9 mouse cellular contexts compared by ENCODE assay signal in genomic region chr10:98543253-98543997, GRCm38 (mm10).
DNase-seq lines count a peak whose midpoint lies in the region; ATAC-seq lines count a peak whose summit lies in the region.
"Had no signal": no experiment of that assay in that cellular context is flagged by ENCODE, and none has a peak within 500 bp of the region (broad histone marks: within the 10 kb centered on the region; RNA-seq: fewer than 3 reads in every experiment).

No protein-coding gene starts in this region.

- H3K27me3 ChIP-seq in kidney, embryonic 15.5 days, result no peaks in the 10 kb centered on the region
- no peaks in the 10 kb centered on the region for H3K27me3 ChIP-seq in hindbrain, embryonic 16.5 days (replicated peaks; ENCODE audit: control insufficient read depth, insufficient read depth, low read length)

- DNase-seq in kidney, postnatal 4 days, result no peak
- peak; percentile 57 for DNase-seq in embryo, embryonic 10.5 days (ENCODE audit: low spot score)
- DNase-seq in retina, embryonic 14.5 days (ENCODE audit: low spot score), result peak; percentile 33
- no peak for DNase-seq in frontal cortex, postnatal 25 days (ENCODE audit: low spot score in 2 of 2)
- no peak for DNase-seq in left cerebral cortex, postnatal 4 days
- DNase-seq: gastrocnemius, postnatal 36 days had no signal

- peak; percentile 73 for ATAC-seq in kidney, embryonic 15.5 days (replicated peaks; ENCODE audit: low FRiP score)
- ATAC-seq in hindbrain, embryonic 16.5 days, result peak; percentile 85

- intact Hi-C loops in left cerebral cortex, postnatal 4 days (cut with DNase I), result no loop called here

- no peak overlapping the region for H3K4me3 ChIP-seq in kidney, embryonic 15.5 days (replicated peaks)
- H3K4me3 ChIP-seq in hindbrain, embryonic 16.5 days (ENCODE audit: low read length), result no peak overlapping the region

- WGBS in kidney, embryonic 15.5 days, result 15% methylated on average over 8 of the region's 8 CpGs
- WGBS in hindbrain, embryonic 16.5 days, result 34% methylated on average over 8 of the region's 8 CpGs

- H3K9me3 ChIP-seq in kidney, embryonic 15.5 days (replicated peaks), result no peaks in the 10 kb centered on the region
- no peaks in the 10 kb centered on the region for H3K9me3 ChIP-seq in hindbrain, embryonic 16.5 days (ENCODE audit: control insufficient read depth, low read length)

- H3K9ac ChIP-seq in kidney, embryonic 15.5 days, result no peak overlapping the region
- H3K9ac ChIP-seq in hindbrain, embryonic 16.5 days (ENCODE audit: low read depth, low read length), result no peak overlapping the region
- H3K9ac ChIP-seq: liver, embryonic 14.5 days had no signal

- peaks cover 10% of the 10 kb centered on the region for H3K4me1 ChIP-seq in kidney, embryonic 15.5 days
- 0 out of 2 replicates have a peak, but pooled peaks cover 2% of the 10 kb centered on the region for H3K4me1 ChIP-seq in hindbrain, embryonic 16.5 days (ENCODE audit: control insufficient read depth, insufficient read depth, low read depth, low read length)

- H3K4me2 ChIP-seq in kidney, embryonic 15.5 days, result no peak overlapping the region
- H3K4me2 ChIP-seq in hindbrain, embryonic 16.5 days (ENCODE audit: low read length), result no peak overlapping the region

- H3K27ac ChIP-seq in kidney, embryonic 15.5 days, result peak overlapping the region; percentile 13; the same call in 1 of the 2 replicates
- H3K27ac ChIP-seq in hindbrain, embryonic 16.5 days (ENCODE audit: low read depth, low read length), result no peak overlapping the region
- H3K27ac ChIP-seq: liver, embryonic 14.5 days had no signal

- H3K36me3 ChIP-seq in kidney, embryonic 15.5 days, result no peaks in the 10 kb centered on the region
- no peaks in the 10 kb centered on the region for H3K36me3 ChIP-seq in hindbrain, embryonic 16.5 days (ENCODE audit: control insufficient read depth, insufficient read depth, low read length)

Comparison
In these comparisons a context has a peak if more than half of its experiments do, and no peak if none do; other contexts are left out.
1. DNase-seq: peak in embryo, embryonic 10.5 days (single experiment) and retina, embryonic 14.5 days (single experiment); none in kidney, postnatal 4 days (0 of 2), frontal cortex, postnatal 25 days (0 of 2) and left cerebral cortex, postnatal 4 days (single experiment).